Mouse (Mus musculus): Measurements from ENCODE around the gene Ppan. TPM values are rescaled to one million over a fixed set of nuclear protein-coding genes. Genes with fewer than 3 reads are reported as not detected.

Gene Ppan
- polyA plus RNA-seq, 1 experiment, result 121 TPM

GRCm38 (mm10) chr9:20877118-20878040, 10.6 kb upstream of the Ppan start:
- DNase-seq, result no peak
- Histone ChIP-seq H3K36me3 (ENCODE audit: control insufficient read depth, insufficient read depth, low read length) (no peaks in the 10 kb centered on the region), H3K4me1 (replicated peaks; ENCODE audit: control insufficient read depth, insufficient read depth, low read length) (peaks cover 7% of the 10 kb centered on the region), H3K27me3 (ENCODE audit: control insufficient read depth, insufficient read depth, low read length) (no peaks in the 10 kb centered on the region), H3K4me3 (ENCODE audit: control insufficient read depth, insufficient read depth, low read length) (peak overlapping the region; percentile 53), H3K27ac (ENCODE audit: control insufficient read depth, insufficient read depth, low read length) (no peak overlapping the region)
- WGBS, result 31% methylated on average over 14 of the region's 14 CpGs
- TF ChIP-seq POLR2A (IDR thresholded peaks at IDR 0.05; ENCODE audit: control insufficient read depth, extremely low read depth, insufficient read depth, low read length, poor library complexity) (no peak), CTCF (IDR thresholded peaks at IDR 0.05; ENCODE audit: borderline replicate concordance, control insufficient read depth, extremely low read depth, insufficient read depth, low read length, poor library complexity) (no peak)

GRCm38 (mm10) chr9:20878041-20878709, 9.8 kb upstream of the Ppan start:
- DNase-seq, result peak; percentile 99
- Histone ChIP-seq H3K27me3 (ENCODE audit: control insufficient read depth, insufficient read depth, low read length) (no peaks in the 10 kb centered on the region), H3K4me3 (ENCODE audit: control insufficient read depth, insufficient read depth, low read length) (peak overlapping the region; percentile 53), H3K4me1 (replicated peaks; ENCODE audit: control insufficient read depth, insufficient read depth, low read length) (peaks cover 7% of the 10 kb centered on the region), H3K36me3 (ENCODE audit: control insufficient read depth, insufficient read depth, low read length) (no peaks in the 10 kb centered on the region), H3K27ac (ENCODE audit: control insufficient read depth, insufficient read depth, low read length) (peak overlapping the region; percentile 57)
- TF ChIP-seq POLR2A (IDR thresholded peaks at IDR 0.05; ENCODE audit: control insufficient read depth, extremely low read depth, insufficient read depth, low read length, poor library complexity), result peak; percentile 62; the same call in 1 of the 2 replicates
- peak; percentile 79 for TF ChIP-seq CTCF (IDR thresholded peaks at IDR 0.05; ENCODE audit: borderline replicate concordance, control insufficient read depth, extremely low read depth, insufficient read depth, low read length, poor library complexity)
- under 1% methylated on average over 69 of the region's 69 CpGs for WGBS

GRCm38 (mm10) chr9:20878710-20879065, 9.3 kb upstream of the Ppan start:
- H3K4me3 ChIP-seq (ENCODE audit: control insufficient read depth, insufficient read depth, low read length), result peak overlapping the region; percentile 28
- no peaks in the 10 kb centered on the region for H3K36me3 ChIP-seq (ENCODE audit: control insufficient read depth, insufficient read depth, low read length)
- H3K27ac ChIP-seq (ENCODE audit: control insufficient read depth, insufficient read depth, low read length), result peak overlapping the region; percentile 57
- 27% methylated on average over 10 of the region's 10 CpGs for WGBS
- peaks cover 7% of the 10 kb centered on the region for H3K4me1 ChIP-seq (replicated peaks; ENCODE audit: control insufficient read depth, insufficient read depth, low read length)
- H3K27me3 ChIP-seq (ENCODE audit: control insufficient read depth, insufficient read depth, low read length), result no peaks in the 10 kb centered on the region
- peak; percentile 51 for DNase-seq
- TF ChIP-seq POLR2A (IDR thresholded peaks at IDR 0.05; ENCODE audit: control insufficient read depth, extremely low read depth, insufficient read depth, low read length, poor library complexity) (no peak), CTCF (IDR thresholded peaks at IDR 0.05; ENCODE audit: borderline replicate concordance, control insufficient read depth, extremely low read depth, insufficient read depth, low read length, poor library complexity) (no peak)

GRCm38 (mm10) chr9:20879097-20879792, 8.7 kb upstream of the Ppan start, which contains the start of gene Angptl6:
Angptl6 (minus strand) TSS chr9:20879727.
- Histone ChIP-seq H3K27ac (ENCODE audit: control insufficient read depth, insufficient read depth, low read length) (peak within 1 kb of the TSS; percentile 57), H3K36me3 (ENCODE audit: control insufficient read depth, insufficient read depth, low read length) (no peaks in the 10 kb centered on the region), H3K27me3 (ENCODE audit: control insufficient read depth, insufficient read depth, low read length) (no peaks in the 10 kb centered on the region), H3K4me1 (replicated peaks; ENCODE audit: control insufficient read depth, insufficient read depth, low read length) (peaks cover 7% of the 10 kb centered on the region), H3K4me3 (ENCODE audit: control insufficient read depth, insufficient read depth, low read length) (peak within 1 kb of the TSS; percentile 28)
- DNase-seq, result no peak
- 98% methylated on average over 13 of the region's 13 CpGs for WGBS
- TF ChIP-seq POLR2A (IDR thresholded peaks at IDR 0.05; ENCODE audit: control insufficient read depth, extremely low read depth, insufficient read depth, low read length, poor library complexity) (no peak), CTCF (IDR thresholded peaks at IDR 0.05; ENCODE audit: borderline replicate concordance, control insufficient read depth, extremely low read depth, insufficient read depth, low read length, poor library complexity) (no peak)

- 97% methylated on average over 2 of the region's 2 CpGs for WGBS
- Histone ChIP-seq H3K27me3 (ENCODE audit: control insufficient read depth, insufficient read depth, low read length) (no peaks in the 10 kb centered on the region), H3K4me1 (replicated peaks; ENCODE audit: control insufficient read depth, insufficient read depth, low read length) (peaks cover 6% of the 10 kb centered on the region), H3K27ac (ENCODE audit: control insufficient read depth, insufficient read depth, low read length) (no peak overlapping the region), H3K4me3 (ENCODE audit: control insufficient read depth, insufficient read depth, low read length) (no peak overlapping the region), H3K36me3 (ENCODE audit: control insufficient read depth, insufficient read depth, low read length) (peaks cover 21% of the 10 kb centered on the region)
- DNase-seq, result no peak
- TF ChIP-seq CTCF (IDR thresholded peaks at IDR 0.05; ENCODE audit: borderline replicate concordance, control insufficient read depth, extremely low read depth, insufficient read depth, low read length, poor library complexity), result no peak
- TF ChIP-seq POLR2A (IDR thresholded peaks at IDR 0.05; ENCODE audit: control insufficient read depth, extremely low read depth, insufficient read depth, low read length, poor library complexity), result no peak
Observed at GRCm38 (mm10) chr9:20886563-20886962, 1.4 kb upstream of the Ppan start.

GRCm38 (mm10) chr9:20887191-20887590, 784 bp upstream of the Ppan start:
- peaks cover 28% of the 10 kb centered on the region for H3K36me3 ChIP-seq (ENCODE audit: control insufficient read depth, insufficient read depth, low read length)
- peaks cover 6% of the 10 kb centered on the region for H3K4me1 ChIP-seq (replicated peaks; ENCODE audit: control insufficient read depth, insufficient read depth, low read length)
- no peaks in the 10 kb centered on the region for H3K27me3 ChIP-seq (ENCODE audit: control insufficient read depth, insufficient read depth, low read length)
- TF ChIP-seq POLR2A (IDR thresholded peaks at IDR 0.05; ENCODE audit: control insufficient read depth, extremely low read depth, insufficient read depth, low read length, poor library complexity) (no peak), CTCF (IDR thresholded peaks at IDR 0.05; ENCODE audit: borderline replicate concordance, control insufficient read depth, extremely low read depth, insufficient read depth, low read length, poor library complexity) (no peak)
- 91% methylated on average over 6 of the region's 6 CpGs for WGBS
- no peak for DNase-seq
- H3K27ac ChIP-seq (ENCODE audit: control insufficient read depth, insufficient read depth, low read length), result no peak overlapping the region
- H3K4me3 ChIP-seq (ENCODE audit: control insufficient read depth, insufficient read depth, low read length), result no peak overlapping the region

All from thymus, adult 2 months (tissue).